Mouse (Mus musculus): Measurements from ENCODE around the gene Nfatc3. TPM values are rescaled to one million over a fixed set of nuclear protein-coding genes. Genes with fewer than 3 reads are reported as not detected.

Nfatc3 gene
- polyA plus RNA-seq, 1 experiment from 2014 or later: 6.6 TPM

- Histone ChIP-seq H3K4me1 (peaks cover 30% of the 10 kb centered on the region), H3K4me2 (peak overlapping the region; percentile 68; the same call in 1 of the 2 replicates), H3K27me3 (no peaks in the 10 kb centered on the region), H3K9me3 (no peaks in the 10 kb centered on the region), H3K9ac (no peak overlapping the region), H3K4me3 (replicated peaks) (no peak overlapping the region), H3K36me3 (replicated peaks) (no peaks in the 10 kb centered on the region), H3K27ac (no peak overlapping the region)
- ATAC-seq (ENCODE audit: low FRiP score): no peak
- WGBS: 91% methylated on average over 6 of the region's 6 CpGs
Measured at GRCm38 (mm10) chr8:106061686-106062085, 3.0 kb downstream of the Nfatc3 start.

DNA sequence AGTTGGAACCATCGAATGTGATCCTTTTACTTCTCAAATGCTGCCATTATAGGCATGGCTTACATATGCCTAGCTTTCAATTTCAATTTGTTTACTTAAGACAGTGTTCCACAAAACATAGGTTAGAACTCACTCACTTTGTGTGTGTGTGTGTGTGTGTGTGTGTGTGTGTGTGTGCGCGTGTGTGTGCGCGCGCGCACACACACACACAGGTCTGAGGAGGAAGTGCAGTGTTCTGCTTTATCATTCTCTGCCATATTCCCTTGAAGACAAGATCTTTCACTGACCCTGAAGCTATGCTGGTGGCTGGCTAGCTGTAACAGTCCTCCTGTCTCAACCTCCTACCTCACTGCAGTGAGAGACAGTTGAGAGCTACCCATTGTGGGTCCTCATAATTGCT, 4.4 kb downstream of the Nfatc3 start:
- Histone ChIP-seq H3K27me3 (no peaks in the 10 kb centered on the region), H3K27ac (no peak overlapping the region), H3K4me2 (no peak overlapping the region), H3K4me3 (replicated peaks) (no peak overlapping the region), H3K36me3 (replicated peaks) (no peaks in the 10 kb centered on the region), H3K9me3 (no peaks in the 10 kb centered on the region), H3K9ac (no peak overlapping the region), H3K4me1 (peaks cover 30% of the 10 kb centered on the region)
- ATAC-seq (ENCODE audit: low FRiP score): no peak
- 96% methylated on average over 7 of the region's 7 CpGs for WGBS

DNA sequence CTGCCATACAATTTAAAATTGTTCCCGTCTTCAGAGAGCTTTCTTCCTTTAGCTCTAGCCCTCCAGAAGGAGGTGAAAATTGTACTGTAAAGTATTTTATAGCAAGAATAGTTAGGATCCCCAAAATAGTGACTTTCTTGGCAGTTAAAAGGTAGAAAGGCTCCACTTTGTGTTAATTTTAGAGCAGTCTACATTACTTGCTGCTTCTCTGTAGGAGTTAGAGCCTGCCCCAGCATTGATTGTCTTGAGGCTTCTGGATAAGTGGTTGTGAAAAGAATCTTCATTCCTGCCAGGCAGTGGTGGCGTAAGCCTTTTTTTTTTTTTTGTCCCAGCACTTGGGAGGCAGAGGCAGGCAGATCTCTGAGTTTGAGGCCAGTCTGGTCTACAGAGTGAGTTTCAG, 8.1 kb downstream of the Nfatc3 start:
- H3K36me3 ChIP-seq (replicated peaks): no peaks in the 10 kb centered on the region
- no peak overlapping the region for H3K4me3 ChIP-seq (replicated peaks)
- H3K4me2 ChIP-seq: no peak overlapping the region
- peaks cover 9% of the 10 kb centered on the region for H3K4me1 ChIP-seq
- no peak overlapping the region for H3K9ac ChIP-seq
- 95% methylated on average over 2 of the region's 2 CpGs for WGBS
- no peak for ATAC-seq (ENCODE audit: low FRiP score)
- H3K27me3 ChIP-seq: no peaks in the 10 kb centered on the region
- no peak overlapping the region for H3K27ac ChIP-seq
- H3K9me3 ChIP-seq: no peaks in the 10 kb centered on the region

GRCm38 (mm10) chr8:106069565-106069964, 10.9 kb downstream of the Nfatc3 start:
- no peak overlapping the region for H3K4me2 ChIP-seq
- H3K9ac ChIP-seq: no peak overlapping the region
- H3K9me3 ChIP-seq: no peaks in the 10 kb centered on the region
- no peaks in the 10 kb centered on the region for H3K36me3 ChIP-seq (replicated peaks)
- H3K27ac ChIP-seq: no peak overlapping the region
- H3K27me3 ChIP-seq: no peaks in the 10 kb centered on the region
- H3K4me3 ChIP-seq (replicated peaks): no peak overlapping the region
- ATAC-seq (ENCODE audit: low FRiP score): no peak
- WGBS: 86% methylated on average over 1 of the region's 1 CpGs
- no peaks in the 10 kb centered on the region for H3K4me1 ChIP-seq

- no peaks in the 10 kb centered on the region for H3K4me1 ChIP-seq
- ATAC-seq (ENCODE audit: low FRiP score): no peak
Measured at GRCm38 (mm10) chr8:106072113-106072512, 13.5 kb downstream of the Nfatc3 start.

DNA sequence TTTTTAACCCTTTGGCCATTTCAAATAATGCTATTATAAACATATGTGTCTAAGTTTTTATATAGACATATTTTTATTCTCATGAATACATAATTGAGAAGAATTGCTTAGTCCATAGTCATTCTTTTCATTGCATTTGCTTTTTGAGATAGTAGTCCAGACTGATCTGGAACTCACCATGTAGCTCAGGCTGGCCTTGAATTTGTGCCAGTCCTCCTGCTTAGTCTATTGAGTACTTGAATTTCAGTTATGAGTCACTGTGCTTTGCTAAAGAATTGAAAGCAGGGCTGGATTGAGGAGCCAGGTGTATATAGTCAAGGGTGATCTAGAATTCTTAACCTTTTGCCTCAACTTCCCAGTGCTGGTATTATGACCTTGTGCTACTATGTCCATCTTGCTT, 15.6 kb downstream of the Nfatc3 start:
- H3K9ac ChIP-seq: no peak overlapping the region
- peaks cover 12% of the 10 kb centered on the region for H3K36me3 ChIP-seq (replicated peaks)
- H3K4me2 ChIP-seq: no peak overlapping the region
- H3K27ac ChIP-seq: no peak overlapping the region
- no peak for ATAC-seq (ENCODE audit: low FRiP score)
- H3K4me1 ChIP-seq: no peaks in the 10 kb centered on the region
- H3K27me3 ChIP-seq: no peaks in the 10 kb centered on the region
- H3K4me3 ChIP-seq (replicated peaks): no peak overlapping the region
- H3K9me3 ChIP-seq: no peaks in the 10 kb centered on the region; the same call in 1 of the 2 replicates

More at GRCm38 (mm10) chr8:106072113-106072512, 13.5 kb downstream of the Nfatc3 start:
- H3K36me3 ChIP-seq (replicated peaks): peaks cover 1% of the 10 kb centered on the region; the same call in 1 of the 2 replicates
- H3K9ac ChIP-seq: no peak overlapping the region
- no peak overlapping the region for H3K4me3 ChIP-seq (replicated peaks)
- H3K4me2 ChIP-seq: no peak overlapping the region
- no peak overlapping the region for H3K27ac ChIP-seq
- H3K27me3 ChIP-seq: no peaks in the 10 kb centered on the region
- no peaks in the 10 kb centered on the region for H3K9me3 ChIP-seq

DNA sequence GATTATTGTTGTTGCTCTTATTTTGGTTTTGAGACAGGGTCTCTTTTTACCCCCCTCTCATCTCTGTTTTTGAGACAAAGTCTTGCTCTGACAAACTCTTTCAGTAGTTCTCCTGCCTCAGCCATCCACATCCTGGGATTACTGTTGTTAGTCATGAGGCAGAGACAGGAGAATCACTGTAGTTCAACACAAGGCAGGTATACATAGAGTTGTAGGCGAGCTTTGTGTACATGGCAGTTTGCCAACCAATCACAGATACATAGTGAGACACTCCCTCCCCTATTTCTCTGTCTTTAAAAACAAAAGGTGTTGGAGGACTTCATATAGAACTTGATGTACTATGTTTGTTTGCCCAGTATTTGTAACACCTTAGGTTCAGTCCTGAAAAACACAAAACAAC, 16.0 kb downstream of the Nfatc3 start:
- WGBS: 94% methylated on average over 1 of the region's 1 CpGs
- H3K27ac ChIP-seq: no peak overlapping the region
- no peak overlapping the region for H3K4me2 ChIP-seq
- H3K4me1 ChIP-seq: no peaks in the 10 kb centered on the region
- H3K36me3 ChIP-seq (replicated peaks): peaks cover 16% of the 10 kb centered on the region
- H3K27me3 ChIP-seq: no peaks in the 10 kb centered on the region
- H3K9me3 ChIP-seq: no peaks in the 10 kb centered on the region; the same call in 1 of the 2 replicates
- H3K9ac ChIP-seq: no peak overlapping the region
- no peak overlapping the region for H3K4me3 ChIP-seq (replicated peaks)
- no peak for ATAC-seq (ENCODE audit: low FRiP score)

GRCm38 (mm10) chr8:106075161-106075862, 16.7 kb downstream of the Nfatc3 start:
- Histone ChIP-seq H3K27me3 (no peaks in the 10 kb centered on the region), H3K27ac (no peak overlapping the region), H3K36me3 (replicated peaks) (peaks cover 16% of the 10 kb centered on the region), H3K4me1 (no peaks in the 10 kb centered on the region), H3K9me3 (no peaks in the 10 kb centered on the region; the same call in 1 of the 2 replicates), H3K4me3 (replicated peaks) (no peak overlapping the region), H3K4me2 (no peak overlapping the region), H3K9ac (no peak overlapping the region)
- ATAC-seq (ENCODE audit: low FRiP score): no peak
- WGBS: 84% methylated on average over 9 of the region's 9 CpGs

DNA sequence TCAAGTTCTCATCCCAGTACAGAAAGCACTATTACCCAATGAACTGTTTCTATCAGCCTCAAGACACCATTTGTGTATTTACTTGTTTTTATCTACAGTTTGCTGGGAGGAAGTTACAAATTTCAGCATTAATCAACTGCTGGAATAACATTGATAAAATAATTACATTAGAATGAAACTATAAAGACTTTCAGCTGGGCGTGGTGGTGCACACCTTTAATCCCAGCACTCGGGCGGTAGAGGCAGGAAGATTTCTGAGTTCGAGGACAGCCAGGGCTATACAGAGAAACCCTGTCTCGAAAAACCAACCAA, 17.2 kb downstream of the Nfatc3 start:
- no peaks in the 10 kb centered on the region for H3K4me1 ChIP-seq
- no peak for ATAC-seq (ENCODE audit: low FRiP score)

GRCm38 (mm10) chr8:106076612-106077011, 18.0 kb downstream of the Nfatc3 start:
- peaks cover 19% of the 10 kb centered on the region for H3K36me3 ChIP-seq (replicated peaks)
- H3K4me3 ChIP-seq (replicated peaks): no peak overlapping the region
- no peaks in the 10 kb centered on the region for H3K27me3 ChIP-seq
- H3K27ac ChIP-seq: no peak overlapping the region
- no peaks in the 10 kb centered on the region for H3K4me1 ChIP-seq
- H3K4me2 ChIP-seq: no peak overlapping the region
- WGBS: 85% methylated on average over 5 of the region's 5 CpGs
- H3K9me3 ChIP-seq: no peaks in the 10 kb centered on the region; the same call in 1 of the 2 replicates
- no peak for ATAC-seq (ENCODE audit: low FRiP score)
- H3K9ac ChIP-seq: no peak overlapping the region

More for the DNA sequence above, 17.2 kb downstream of the Nfatc3 start:
- 96% methylated on average over 5 of the region's 5 CpGs for WGBS
- H3K36me3 ChIP-seq (replicated peaks): peaks cover 16% of the 10 kb centered on the region
- H3K27ac ChIP-seq: no peak overlapping the region
- no peak overlapping the region for H3K9ac ChIP-seq
- H3K4me2 ChIP-seq: no peak overlapping the region
- H3K4me3 ChIP-seq (replicated peaks): no peak overlapping the region
- no peaks in the 10 kb centered on the region; the same call in 1 of the 2 replicates for H3K9me3 ChIP-seq
- H3K27me3 ChIP-seq: no peaks in the 10 kb centered on the region

GRCm38 (mm10) chr8:106077452-106078067, 18.9 kb downstream of the Nfatc3 start:
- WGBS: 91% methylated on average over 1 of the region's 1 CpGs
- Histone ChIP-seq H3K27ac (no peak overlapping the region), H3K9me3 (no peaks in the 10 kb centered on the region; the same call in 1 of the 2 replicates), H3K9ac (no peak overlapping the region), H3K4me2 (no peak overlapping the region), H3K36me3 (replicated peaks) (peaks cover 21% of the 10 kb centered on the region), H3K4me3 (replicated peaks) (no peak overlapping the region), H3K27me3 (no peaks in the 10 kb centered on the region), H3K4me1 (no peaks in the 10 kb centered on the region)
- no peak for ATAC-seq (ENCODE audit: low FRiP score)

DNA sequence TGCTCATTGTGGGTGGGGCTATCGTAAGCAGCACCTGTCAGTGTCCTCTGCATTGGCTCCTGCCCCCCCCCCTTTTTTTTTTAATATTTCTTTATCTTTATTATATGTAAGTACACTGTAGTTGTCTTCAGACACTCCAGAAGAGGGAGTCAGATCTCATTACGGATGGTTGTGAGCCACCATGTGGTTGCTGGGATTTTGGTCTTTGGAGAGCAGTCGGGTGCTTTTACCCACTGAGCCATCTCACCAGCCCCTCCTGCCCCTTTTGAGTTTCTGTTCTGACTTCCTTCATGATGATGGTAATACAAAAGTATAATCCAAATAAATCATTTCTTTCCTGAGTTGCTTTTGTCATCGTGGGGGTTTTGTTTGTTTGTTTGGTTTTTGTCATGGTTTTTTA, 43.7 kb downstream of the Nfatc3 start:
- H3K4me2 ChIP-seq: no peak overlapping the region
- 92% methylated on average over 4 of the region's 4 CpGs for WGBS
- ATAC-seq (ENCODE audit: low FRiP score): no peak
- no peak overlapping the region for H3K27ac ChIP-seq
- no peak overlapping the region for H3K4me3 ChIP-seq (replicated peaks)
- no peaks in the 10 kb centered on the region for H3K9me3 ChIP-seq
- H3K36me3 ChIP-seq (replicated peaks): peaks cover 39% of the 10 kb centered on the region
- H3K27me3 ChIP-seq: no peaks in the 10 kb centered on the region
- H3K4me1 ChIP-seq: no peaks in the 10 kb centered on the region
- H3K9ac ChIP-seq: no peak overlapping the region

DNA sequence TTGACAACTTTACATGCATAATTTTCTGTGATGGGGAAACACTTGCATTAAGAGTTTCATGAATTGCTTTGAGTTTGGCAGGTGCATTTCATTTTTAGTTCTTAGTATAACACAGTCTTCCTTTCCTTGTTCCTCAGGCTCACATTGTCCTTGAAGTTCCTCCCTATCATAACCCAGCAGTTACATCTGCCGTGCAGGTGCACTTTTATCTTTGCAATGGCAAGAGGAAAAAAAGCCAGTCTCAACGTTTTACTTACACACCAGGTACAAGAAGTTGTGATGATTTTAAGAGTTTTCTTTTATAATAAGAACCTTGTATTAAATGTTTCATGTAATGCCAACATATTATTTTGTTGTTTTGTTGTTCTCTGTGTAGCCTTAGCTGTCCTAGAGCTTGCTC, 45.2 kb downstream of the Nfatc3 start:
- Histone ChIP-seq H3K4me3 (replicated peaks) (no peak overlapping the region), H3K4me1 (no peaks in the 10 kb centered on the region), H3K27me3 (no peaks in the 10 kb centered on the region), H3K36me3 (replicated peaks) (peaks cover 49% of the 10 kb centered on the region), H3K27ac (no peak overlapping the region), H3K9ac (no peak overlapping the region), H3K4me2 (no peak overlapping the region), H3K9me3 (no peaks in the 10 kb centered on the region)
- 84% methylated on average over 2 of the region's 2 CpGs for WGBS
- no peak for ATAC-seq (ENCODE audit: low FRiP score)
